Mouse (Mus musculus) stomach, postnatal 0 days (tissue): Measurements from ENCODE around the gene Rsph3b.

Experiments
- CTCF ChIP-seq: IDR thresholded peaks from 2 replicates; pipeline ENCODE4 v1.5.1; 2016; ENCODE audit warnings: antibody characterized with exemption, low read depth, mild to moderate bottlenecking, moderate library complexity
- EP300 ChIP-seq: optimal IDR thresholded peaks from 2 replicates; pipeline ENCODE3; 2016; ENCODE audit warnings: antibody characterized with exemption

DNA sequence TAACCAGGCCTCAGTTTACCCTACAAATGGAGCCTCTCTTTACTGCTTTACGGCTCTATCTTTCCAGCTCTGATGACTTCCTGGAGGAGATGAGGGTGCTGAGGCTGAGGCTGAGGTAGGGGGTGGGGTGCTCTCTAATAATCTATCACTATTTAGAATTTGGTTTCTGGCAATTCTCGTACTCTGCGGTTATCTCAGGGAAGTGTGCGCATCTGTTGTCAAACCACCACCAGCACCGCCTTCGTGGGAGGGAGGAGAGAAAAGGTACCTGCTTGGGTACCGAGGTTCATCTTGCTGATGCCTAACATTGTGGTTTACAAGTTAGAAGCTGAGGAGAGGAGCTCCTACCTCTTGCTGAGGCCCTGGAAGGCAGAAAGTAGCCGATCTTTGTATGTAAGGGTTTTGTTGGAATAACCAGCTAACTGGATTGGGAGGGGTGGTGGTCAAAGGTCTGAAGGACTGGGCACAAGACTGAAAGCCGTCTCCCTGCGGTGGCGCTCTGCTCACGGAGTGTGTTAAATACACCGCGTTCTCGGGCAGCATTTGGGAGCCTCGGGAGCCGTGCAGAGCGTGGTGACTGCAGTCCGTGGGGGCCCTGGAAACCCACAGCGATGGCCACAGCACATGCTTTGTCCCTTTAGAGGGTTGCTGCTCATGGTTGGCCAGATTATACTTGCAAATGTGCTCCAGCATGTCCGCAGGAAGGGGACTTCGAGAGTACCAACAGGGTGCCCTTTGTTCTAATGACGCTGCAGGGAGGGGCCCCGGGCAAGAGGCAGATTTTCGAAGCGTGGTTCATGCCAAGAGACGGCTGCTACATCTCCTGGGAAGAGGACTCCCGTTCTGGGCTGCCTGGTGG, 87.1 kb downstream of the Rsph3b start:
- TF ChIP-seq EP300 = no peak
- no peak for TF ChIP-seq CTCF
